Mouse (Mus musculus): ENCODE measurements at regions not wholly inside any gene's neighbourhood (a gene's known extent, or its start where the extent isn't known, plus 50 kb on each side); places are given as distances from the start of the nearest gene placed in this dataset.

DNA sequence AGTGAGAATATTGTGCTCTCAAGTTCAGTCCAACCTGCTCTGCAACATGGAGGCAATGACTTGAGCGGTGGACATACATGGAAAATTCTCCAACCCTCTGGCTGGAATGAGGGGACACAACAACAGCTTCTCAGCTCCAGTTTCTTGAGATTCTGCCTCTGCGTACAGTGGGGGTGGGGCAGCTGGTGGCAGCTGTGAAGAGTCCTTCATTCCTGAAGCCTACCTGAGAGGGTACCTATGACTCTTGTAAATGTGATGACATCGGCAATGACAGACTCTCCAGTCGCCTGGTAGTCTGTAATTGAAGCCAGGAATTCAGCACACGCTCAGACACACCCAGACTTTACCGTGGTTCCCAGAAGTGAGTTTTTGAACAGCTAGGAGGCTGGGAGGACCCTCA, 58.5 kb upstream of the Hoxc13 start:
- TF ChIP-seq POLR2A (IDR thresholded peaks at IDR 0.05; ENCODE audit: control insufficient read depth, low read depth, low read length) (no peak), CTCF (IDR thresholded peaks at IDR 0.05; ENCODE audit: control insufficient read depth, insufficient read depth, insufficient replicate concordance, low read depth, low read length) (no peak)
